Mouse (Mus musculus) liver, embryonic 11.5 days (tissue): ENCODE results near the gene 1700017B05Rik. TPM values are rescaled to one million over a fixed set of nuclear protein-coding genes. Genes with fewer than 3 reads are reported as not detected.

Experiments used
- ATAC-seq: fragments of 200-750 bp; cut with Nextera tagmentation; replicated peaks from 2 replicates; pipeline ENCODE4 v1.8.0; 2017; ENCODE audit warnings: moderate number of reproducible peaks, mild to moderate bottlenecking, moderate TSS enrichment, moderate library complexity; ENCODE audit not compliant: low FRiP score
- DNase-seq: peaks from one replicate; pipeline ENCODE4 v3.0.0-alpha.2; 2017; ENCODE audit warnings: low spot score
- H3K27ac ChIP-seq: fragments of 300-500 bp; sonication (generic); 2 replicates; pipeline ENCODE4 v1.5.1; 2014; ENCODE audit warnings: mild to moderate bottlenecking, low read depth, low read length, control low read depth
- H3K27me3 ChIP-seq: fragments of 300-500 bp; sonication (generic); replicated peaks from 2 replicates; pipeline ENCODE4 v1.6.1; 2014; ENCODE audit warnings: low read length, mixed read lengths; ENCODE audit not compliant: control insufficient read depth, insufficient read depth
- H3K36me3 ChIP-seq: fragments of 300-500 bp; sonication (generic); 2 replicates; pipeline ENCODE4 v1.6.1; 2014; ENCODE audit warnings: mild to moderate bottlenecking, low read length, moderate library complexity, mixed read lengths; ENCODE audit not compliant: control insufficient read depth, insufficient read depth
- H3K4me1 ChIP-seq: fragments of 300-500 bp; sonication (generic); replicated peaks from 2 replicates; pipeline ENCODE4 v1.6.1; 2014; ENCODE audit warnings: low read length, mixed read lengths; ENCODE audit not compliant: control insufficient read depth, insufficient read depth
- H3K4me2 ChIP-seq: fragments of 300-500 bp; sonication (generic); 2 replicates; pipeline ENCODE4 v1.6.1; 2014; ENCODE audit warnings: mild to moderate bottlenecking, control low read depth, moderate library complexity
- H3K4me3 ChIP-seq: fragments of 300-500 bp; sonication (generic); 2 replicates; pipeline ENCODE4 v1.5.1; 2014; ENCODE audit warnings: low read depth, low read length, control low read depth
- H3K9ac ChIP-seq: fragments of 300-500 bp; sonication (generic); 2 replicates; pipeline ENCODE4 v1.6.1; 2014; ENCODE audit warnings: low read depth, low read length, control low read depth
- H3K9me3 ChIP-seq: fragments of 300-500 bp; sonication (generic); 2 replicates; pipeline ENCODE4 v1.6.1; 2016; ENCODE audit warnings: low read length, inconsistent platforms, mixed read lengths; ENCODE audit not compliant: control insufficient read depth
- WGBS: fragments of 180-500 bp; shearing (Covaris S2); extraction: QIAGEN DNeasy Blood & Tissue Kit; methylation state at CpG from one replicate; pipeline ENCODE4 v1.1.7; 2014; 5-methylcytosine and 5-hydroxymethylcytosine counted together
- polyA plus RNA-seq: library from polyadenylated mRNA; unstranded; fragments of >200 nt; fragmentation: Nextera tagmentation; extraction: Ambion mirVana; gene quantifications from 2 replicates; pipeline ENCODE4 v1.2.1, GENCODE M21; 2014

1700017B05Rik gene
- polyA plus RNA-seq, 1 experiment from 2014 or later, result 29.5 TPM

DNA sequence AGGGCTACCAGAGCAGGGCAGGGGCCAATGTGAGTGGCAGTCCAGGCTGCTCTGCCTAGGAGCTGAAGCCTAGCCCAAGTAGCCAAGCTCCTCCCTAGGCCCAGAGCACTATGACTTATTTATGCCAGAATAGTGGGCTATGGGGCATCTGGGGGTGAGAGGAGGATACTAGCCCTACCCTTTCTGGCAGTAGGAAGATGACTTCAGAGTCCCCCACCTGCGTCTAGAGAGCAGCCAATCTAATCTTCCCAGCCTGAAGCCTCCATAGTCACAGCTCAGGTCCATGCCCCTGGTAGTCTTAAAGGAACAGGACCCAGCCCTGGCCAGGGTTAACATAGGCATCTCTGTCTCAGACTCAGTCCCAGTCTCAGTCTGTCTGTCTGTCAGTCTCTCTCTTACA, 7.0 kb upstream of the 1700017B05Rik start:
- no peaks in the 10 kb centered on the region for H3K36me3 ChIP-seq
- H3K4me2 ChIP-seq, result no peak overlapping the region
- WGBS, result 33% methylated on average over 1 of the region's 1 CpGs
- 0 out of 2 replicates have a peak, but pooled peaks cover 2% of the 10 kb centered on the region for H3K27me3 ChIP-seq
- no peak overlapping the region for H3K27ac ChIP-seq
- no peak overlapping the region for H3K4me3 ChIP-seq
- H3K9me3 ChIP-seq, result no peaks in the 10 kb centered on the region
- ATAC-seq, result no peak
- no peak for DNase-seq
- H3K4me1 ChIP-seq, result peaks cover 29% of the 10 kb centered on the region
- no peak overlapping the region for H3K9ac ChIP-seq

GRCm38 (mm10) chr9:57268575-57268974, 6.2 kb upstream of the 1700017B05Rik start:
- Histone ChIP-seq H3K9me3 (no peaks in the 10 kb centered on the region), H3K9ac (no peak overlapping the region), H3K4me3 (no peak overlapping the region), H3K4me1 (peaks cover 29% of the 10 kb centered on the region), H3K36me3 (no peaks in the 10 kb centered on the region), H3K27me3 (0 out of 2 replicates have a peak, but pooled peaks cover 2% of the 10 kb centered on the region), H3K4me2 (no peak overlapping the region), H3K27ac (no peak overlapping the region)
- ATAC-seq (peak; percentile 38; the same call in 1 of the 2 replicates), DNase-seq (no peak)
- WGBS, result 8% methylated on average over 3 of the region's 3 CpGs

- peaks cover 26% of the 10 kb centered on the region for H3K4me1 ChIP-seq
- H3K27me3 ChIP-seq, result 0 out of 2 replicates have a peak, but pooled peaks cover 2% of the 10 kb centered on the region
- ATAC-seq, result no peak
- H3K4me2 ChIP-seq, result no peak overlapping the region
- H3K4me3 ChIP-seq, result no peak overlapping the region
- no peak for DNase-seq
- no peak overlapping the region for H3K9ac ChIP-seq
- WGBS, result 27% methylated on average over 10 of the region's 10 CpGs
- H3K27ac ChIP-seq, result no peak overlapping the region
- H3K36me3 ChIP-seq, result no peaks in the 10 kb centered on the region
- no peaks in the 10 kb centered on the region for H3K9me3 ChIP-seq
Observed at GRCm38 (mm10) chr9:57268078-57268477, 5.7 kb upstream of the 1700017B05Rik start.

DNA sequence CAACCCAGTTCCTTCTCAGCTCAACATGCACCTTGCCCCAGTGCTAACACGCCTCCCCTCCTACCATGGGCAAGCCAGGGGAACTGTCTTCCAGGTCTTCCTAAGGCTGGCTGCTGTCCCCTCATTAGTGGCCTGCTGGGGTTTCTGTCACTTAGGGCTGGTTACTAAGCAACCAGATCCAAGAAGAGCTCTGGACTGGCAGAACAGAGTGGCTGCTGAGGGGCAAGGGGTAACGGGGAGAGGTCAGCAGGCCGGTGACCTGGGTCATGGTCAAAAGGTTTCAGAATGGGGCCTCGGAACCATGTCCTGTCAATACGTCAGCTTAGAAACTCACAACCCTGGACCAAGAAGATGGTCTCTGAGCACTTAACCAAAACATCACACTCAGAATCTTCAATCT, 5.0 kb upstream of the 1700017B05Rik start:
- ATAC-seq (no peak), DNase-seq (no peak)
- no peak overlapping the region for H3K9ac ChIP-seq
- H3K4me1 ChIP-seq, result peaks cover 21% of the 10 kb centered on the region
- H3K36me3 ChIP-seq, result no peaks in the 10 kb centered on the region
- no peak overlapping the region for H3K4me2 ChIP-seq
- no peak overlapping the region for H3K4me3 ChIP-seq
- WGBS, result 65% methylated on average over 5 of the region's 5 CpGs
- H3K27me3 ChIP-seq, result 0 out of 2 replicates have a peak, but pooled peaks cover 2% of the 10 kb centered on the region
- no peak overlapping the region for H3K27ac ChIP-seq
- H3K9me3 ChIP-seq, result no peaks in the 10 kb centered on the region

GRCm38 (mm10) chr9:57265125-57265524, 2.7 kb upstream of the 1700017B05Rik start:
- Histone ChIP-seq H3K9ac (no peak overlapping the region), H3K4me1 (peaks cover 32% of the 10 kb centered on the region), H3K4me3 (no peak overlapping the region), H3K36me3 (no peaks in the 10 kb centered on the region), H3K27ac (no peak overlapping the region), H3K4me2 (no peak overlapping the region), H3K27me3 (no peaks in the 10 kb centered on the region), H3K9me3 (no peaks in the 10 kb centered on the region)
- DNase-seq (no peak), ATAC-seq (no peak)
- WGBS, result 40% methylated on average over 5 of the region's 5 CpGs

GRCm38 (mm10) chr9:57262795-57263684, 628 bp upstream of the 1700017B05Rik start:
- H3K27ac ChIP-seq, result 0 out of 2 replicates have a peak overlapping the region, but pooled peaks have one; percentile 78
- no peaks in the 10 kb centered on the region for H3K27me3 ChIP-seq
- no peaks in the 10 kb centered on the region for H3K9me3 ChIP-seq
- H3K4me1 ChIP-seq, result peaks cover 30% of the 10 kb centered on the region
- 47% methylated on average over 13 of the region's 13 CpGs for WGBS
- peak overlapping the region; percentile 86 for H3K9ac ChIP-seq
- H3K36me3 ChIP-seq, result peaks cover 4% of the 10 kb centered on the region
- H3K4me2 ChIP-seq, result peak overlapping the region; percentile 97
- peak overlapping the region; percentile 90 for H3K4me3 ChIP-seq
- no peak for ATAC-seq
- no peak for DNase-seq

GRCm38 (mm10) chr9:57261516-57261912, 898 bp downstream of the 1700017B05Rik start:
- H3K4me2 ChIP-seq, result peak overlapping the region; percentile 97
- peak overlapping the region; percentile 90 for H3K4me3 ChIP-seq
- 0% methylated on average over 26 of the region's 26 CpGs for WGBS
- H3K27me3 ChIP-seq, result no peaks in the 10 kb centered on the region
- DNase-seq, result peak; percentile 67
- peak; percentile 35 for ATAC-seq
- H3K9ac ChIP-seq, result peak overlapping the region; percentile 86
- peak overlapping the region; percentile 78 for H3K27ac ChIP-seq
- H3K9me3 ChIP-seq, result no peaks in the 10 kb centered on the region
- peaks cover 19% of the 10 kb centered on the region for H3K36me3 ChIP-seq
- H3K4me1 ChIP-seq, result peaks cover 20% of the 10 kb centered on the region

- no peak for DNase-seq
- Histone ChIP-seq H3K9me3 (no peaks in the 10 kb centered on the region), H3K9ac (peak overlapping the region; percentile 86), H3K4me2 (peak overlapping the region; percentile 97), H3K27ac (peak overlapping the region; percentile 78), H3K36me3 (peaks cover 24% of the 10 kb centered on the region), H3K4me3 (peak overlapping the region; percentile 90), H3K4me1 (peaks cover 20% of the 10 kb centered on the region), H3K27me3 (no peaks in the 10 kb centered on the region)
- WGBS, result 11% methylated on average over 12 of the region's 12 CpGs
- ATAC-seq, result no peak
Observed at GRCm38 (mm10) chr9:57260940-57261339, 1.5 kb downstream of the 1700017B05Rik start.
